Mouse (Mus musculus) ovary, postnatal 36 days (tissue): Measurements from ENCODE around the gene Fam181a.

Experiments
- DNase-seq: peaks from one replicate; pipeline ENCODE4 v3.0.0; 2022; ENCODE audit warnings: low spot score, mixed read lengths

The Fam181a gene

GRCm38 (mm10) chr12:103358216-103358615 lies 47.4 kb downstream of the Fam181a start:
- DNase-seq = no peak

GRCm38 (mm10) chr12:103358951-103359801 lies 48.4 kb downstream of the Fam181a start:
- no peak for DNase-seq

GRCm38 (mm10) chr12:103360812-103361211 lies 50.0 kb downstream of the Fam181a start:
- no peak for DNase-seq

- DNase-seq = no peak
Observed at GRCm38 (mm10) chr12:103361539-103362307, 50.9 kb downstream of the Fam181a start.

GRCm38 (mm10) chr12:103362336-103362735 lies 51.6 kb downstream of the Fam181a start:
- no peak for DNase-seq
